Mouse (Mus musculus) stomach, postnatal 0 days (tissue): ENCODE results near the gene Prkaa1.

ENCODE experiments used
- CTCF ChIP-seq: IDR thresholded peaks from 2 replicates; pipeline ENCODE4 v1.5.1; 2016; ENCODE audit warnings: antibody characterized with exemption, low read depth, mild to moderate bottlenecking, moderate library complexity
- EP300 ChIP-seq: optimal IDR thresholded peaks from 2 replicates; pipeline ENCODE3; 2016; ENCODE audit warnings: antibody characterized with exemption

DNA sequence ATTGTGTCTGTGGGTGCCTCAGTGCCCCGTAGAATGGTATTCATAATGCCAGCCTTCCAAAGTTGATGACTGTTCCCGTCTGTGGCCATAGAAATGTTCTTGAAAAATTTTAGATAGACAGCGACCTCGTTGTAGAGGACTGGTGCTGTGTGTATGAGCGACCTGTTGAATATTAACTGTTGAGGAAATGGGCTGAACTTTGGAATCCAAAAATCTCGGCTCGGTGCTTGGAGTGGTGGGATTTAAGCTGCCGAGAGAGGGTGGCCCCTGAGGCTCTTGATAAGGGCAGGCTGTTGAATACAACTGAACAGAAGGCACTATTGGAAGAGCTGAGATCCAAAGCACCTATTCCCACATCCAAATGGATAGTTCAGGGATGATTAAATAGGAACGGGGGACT is 11.0 kb downstream of the Prkaa1 start:
- TF ChIP-seq CTCF (no peak), EP300 (no peak)
